Mouse (Mus musculus) lung, adult 2 months (tissue): ENCODE data around the gene Tnrc6c.

Experiments
- CTCF ChIP-seq: fragments of 200-500 bp; IDR thresholded peaks from 2 replicates; pipeline ENCODE4 v1.5.1; 2011; ENCODE audit warnings: mild to moderate bottlenecking, low read length, control low read depth; ENCODE audit not compliant: insufficient read depth
- POLR2A ChIP-seq: fragments of 200-500 bp; IDR thresholded peaks from 2 replicates; pipeline ENCODE4 v1.6.1; 2011; ENCODE audit warnings: low read depth, mild to moderate bottlenecking, control low read depth, low read length, borderline replicate concordance; ENCODE audit errors: extremely low read depth

DNA sequence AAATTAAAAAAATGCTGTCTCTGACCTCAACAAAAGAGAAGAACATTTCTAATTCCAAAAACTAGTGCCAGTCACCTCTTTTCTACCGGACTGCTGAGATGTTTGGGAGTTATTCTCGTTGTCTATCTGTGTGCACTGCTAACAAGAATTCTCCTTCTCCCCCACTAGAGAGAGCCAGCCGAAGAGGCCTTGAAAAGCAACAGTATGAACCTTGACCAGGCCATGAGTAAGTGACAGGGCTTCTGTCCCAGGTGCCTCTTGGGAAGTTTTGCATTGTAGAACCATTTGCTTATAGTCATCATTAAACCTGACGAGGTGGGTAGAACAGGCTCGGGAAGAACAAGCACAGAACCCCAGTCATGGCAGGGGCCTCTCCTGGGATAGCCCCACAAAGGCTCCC lies 84.0 kb downstream of the Tnrc6c start:
- TF ChIP-seq CTCF (no peak), POLR2A (no peak)
